Mouse (Mus musculus) embryonic facial prominence, embryonic 10.5 days (tissue): Measurements from ENCODE around the gene Cib1. TPM values are rescaled to one million over a fixed set of nuclear protein-coding genes. Genes with fewer than 3 reads are reported as not detected.

ENCODE experiments used
- DNase-seq: peaks from one replicate; pipeline ENCODE4 v3.0.0-alpha.2; 2017; ENCODE audit warnings: low spot score
- H3K27ac ChIP-seq: fragments of 300-500 bp; sonication (generic); replicated peaks from 2 replicates; pipeline ENCODE4 v1.5.1; 2016; ENCODE audit warnings: mild to moderate bottlenecking
- H3K27me3 ChIP-seq: fragments of 300-500 bp; sonication (generic); replicated peaks from 2 replicates; pipeline ENCODE4 v1.6.1; 2016; ENCODE audit warnings: low read depth, mild to moderate bottlenecking; ENCODE audit not compliant: poor library complexity, severe bottlenecking
- H3K36me3 ChIP-seq: fragments of 300-500 bp; sonication (generic); replicated peaks from 2 replicates; pipeline ENCODE4 v1.6.1; 2016; ENCODE audit warnings: mild to moderate bottlenecking, moderate library complexity
- H3K4me1 ChIP-seq: fragments of 300-500 bp; sonication (generic); 2 replicates; pipeline ENCODE4 v1.6.1; 2016
- H3K4me3 ChIP-seq: fragments of 300-500 bp; sonication (generic); 2 replicates; pipeline ENCODE4 v1.5.1; 2016; ENCODE audit warnings: mild to moderate bottlenecking, moderate library complexity
- H3K9me3 ChIP-seq: fragments of 300-500 bp; sonication (generic); 2 replicates; pipeline ENCODE4 v1.6.1; 2016; ENCODE audit warnings: mild to moderate bottlenecking
- WGBS: fragments of 180-500 bp; shearing (Covaris S2); methylation state at CpG from one replicate; pipeline ENCODE4 v1.1.7; 2016; 5-methylcytosine and 5-hydroxymethylcytosine counted together
- polyA plus RNA-seq: library from polyadenylated mRNA; unstranded; fragments of >200 nt; fragmentation: Nextera tagmentation; extraction: Ambion mirVana; gene quantifications from 2 replicates; pipeline ENCODE4 v1.2.1, GENCODE M21; 2016

Gene Cib1
- polyA plus RNA-seq, 1 experiment from 2014 or later = 70.8 TPM

DNA sequence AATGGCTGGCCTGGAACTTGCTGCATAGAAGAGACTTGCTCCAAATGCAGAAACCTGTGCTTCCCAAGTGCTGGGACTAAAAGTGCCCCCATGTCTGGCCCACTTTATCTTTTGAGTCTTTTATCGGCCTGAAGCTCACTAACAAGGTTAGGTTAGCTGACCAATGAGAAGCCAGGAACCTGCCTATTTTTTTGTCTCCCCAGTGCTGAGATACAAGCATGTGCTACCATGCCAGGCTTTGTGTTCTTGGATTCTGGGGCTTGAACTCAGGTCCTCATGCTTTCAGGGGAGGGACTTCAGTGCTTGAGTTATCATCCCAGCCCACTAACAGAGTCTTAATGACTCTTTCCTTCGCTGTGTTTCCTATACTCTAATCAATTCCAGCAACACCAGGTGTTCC lies 25.1 kb upstream of the Cib1 start:
- no peaks in the 10 kb centered on the region for H3K9me3 ChIP-seq
- WGBS = 73% methylated on average over 2 of the region's 2 CpGs
- H3K36me3 ChIP-seq = no peaks in the 10 kb centered on the region
- DNase-seq = no peak
- H3K4me1 ChIP-seq = peaks cover 17% of the 10 kb centered on the region
- no peak overlapping the region for H3K4me3 ChIP-seq
- peaks cover 35% of the 10 kb centered on the region for H3K27me3 ChIP-seq
- no peak overlapping the region for H3K27ac ChIP-seq

DNA sequence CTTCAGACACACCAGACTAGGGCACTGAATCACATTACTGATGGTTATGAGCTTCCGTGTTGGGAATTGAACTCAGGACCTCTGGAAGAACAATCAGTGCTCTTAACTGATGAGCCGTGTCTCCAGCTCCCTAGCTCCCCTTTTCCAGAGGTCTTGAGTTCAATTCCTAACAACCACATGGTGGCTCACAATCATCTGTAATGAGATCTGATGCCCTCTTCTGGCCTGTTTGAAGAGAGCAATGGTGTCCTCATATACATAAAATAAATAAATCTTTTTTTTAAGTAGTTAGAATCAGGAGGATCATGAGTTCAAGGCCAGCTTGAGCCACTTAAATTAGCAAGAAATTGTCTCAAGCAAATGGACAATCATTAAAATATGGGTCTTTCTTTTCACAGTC lies 23.4 kb upstream of the Cib1 start:
- DNase-seq = no peak
- Histone ChIP-seq H3K9me3 (no peaks in the 10 kb centered on the region), H3K4me3 (no peak overlapping the region), H3K36me3 (no peaks in the 10 kb centered on the region), H3K4me1 (peaks cover 8% of the 10 kb centered on the region), H3K27me3 (peaks cover 35% of the 10 kb centered on the region), H3K27ac (no peak overlapping the region)
- WGBS = 82% methylated on average over 2 of the region's 2 CpGs

DNA sequence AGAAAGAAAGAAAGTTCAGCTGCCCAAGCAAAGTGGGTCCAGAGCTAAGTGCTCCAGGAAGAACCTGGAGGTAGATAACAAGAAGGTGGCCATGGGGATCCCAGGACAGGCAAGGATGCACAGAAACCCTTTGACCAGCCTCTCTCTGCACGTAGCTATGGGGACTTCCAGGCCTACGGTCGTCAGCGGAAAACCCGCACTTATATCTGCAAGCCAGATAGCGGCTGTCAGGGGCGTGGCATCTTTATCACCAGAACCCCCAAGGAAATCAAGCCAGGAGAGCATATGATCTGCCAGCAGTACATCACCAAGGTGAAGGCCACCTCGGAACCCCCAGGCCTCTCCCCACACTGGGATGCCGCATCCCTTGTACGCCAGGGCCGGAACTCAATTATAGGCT lies 20.3 kb upstream of the Cib1 start:
- DNase-seq = no peak
- Histone ChIP-seq H3K36me3 (no peaks in the 10 kb centered on the region), H3K27me3 (peaks cover 18% of the 10 kb centered on the region; the same call in 1 of the 2 replicates), H3K27ac (no peak overlapping the region), H3K4me3 (no peak overlapping the region), H3K9me3 (no peaks in the 10 kb centered on the region), H3K4me1 (peaks cover 9% of the 10 kb centered on the region)
- 86% methylated on average over 11 of the region's 11 CpGs for WGBS

DNA sequence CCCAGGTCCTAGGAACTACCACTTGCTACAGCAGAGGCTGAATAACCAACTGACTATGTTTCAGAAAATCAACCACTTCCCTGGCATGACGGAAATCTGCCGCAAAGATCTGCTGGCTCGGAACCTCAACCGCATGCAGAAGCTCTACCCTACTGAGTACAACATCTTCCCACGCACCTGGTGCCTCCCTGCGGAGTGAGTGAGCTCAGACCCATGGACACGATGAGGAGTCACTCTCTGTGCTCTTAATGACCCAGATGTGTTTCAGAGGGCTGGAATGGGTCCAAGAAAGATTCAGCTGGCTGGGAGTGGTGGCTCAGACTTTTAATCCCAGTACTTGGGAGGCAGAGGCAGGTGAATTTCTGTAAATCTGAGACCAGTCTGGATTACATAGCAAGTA lies 19.8 kb upstream of the Cib1 start:
- no peaks in the 10 kb centered on the region for H3K36me3 ChIP-seq
- H3K27me3 ChIP-seq = peaks cover 13% of the 10 kb centered on the region; the same call in 1 of the 2 replicates
- no peaks in the 10 kb centered on the region for H3K9me3 ChIP-seq
- WGBS = 80% methylated on average over 7 of the region's 7 CpGs
- H3K4me3 ChIP-seq = no peak overlapping the region
- DNase-seq = no peak
- H3K4me1 ChIP-seq = peaks cover 9% of the 10 kb centered on the region
- no peak overlapping the region for H3K27ac ChIP-seq

DNA sequence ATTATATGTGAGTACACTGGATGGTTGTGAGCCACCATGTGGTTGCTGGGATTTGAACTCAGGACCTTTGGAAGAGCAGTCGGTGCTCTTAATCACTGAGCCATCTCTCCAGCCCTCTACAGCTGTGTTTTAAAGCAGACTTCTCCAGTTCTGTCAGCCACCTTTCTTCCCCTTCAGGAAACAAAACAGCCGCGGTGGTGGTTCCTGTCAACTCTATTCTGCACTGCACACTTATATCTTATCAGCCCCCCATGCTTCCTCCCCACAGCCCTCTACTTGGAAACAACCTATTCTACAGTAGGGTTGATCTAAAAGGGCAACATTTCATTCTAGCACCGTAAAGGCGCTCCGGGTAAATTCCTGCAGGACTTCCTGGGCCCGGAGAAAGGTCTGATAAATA lies 14.2 kb upstream of the Cib1 start:
- H3K4me3 ChIP-seq = peak overlapping the region; percentile 67
- WGBS = 66% methylated on average over 7 of the region's 7 CpGs
- peaks cover 18% of the 10 kb centered on the region for H3K4me1 ChIP-seq
- no peaks in the 10 kb centered on the region for H3K36me3 ChIP-seq
- DNase-seq = no peak
- H3K27me3 ChIP-seq = no peaks in the 10 kb centered on the region
- H3K27ac ChIP-seq = no peak overlapping the region
- no peaks in the 10 kb centered on the region for H3K9me3 ChIP-seq

DNA sequence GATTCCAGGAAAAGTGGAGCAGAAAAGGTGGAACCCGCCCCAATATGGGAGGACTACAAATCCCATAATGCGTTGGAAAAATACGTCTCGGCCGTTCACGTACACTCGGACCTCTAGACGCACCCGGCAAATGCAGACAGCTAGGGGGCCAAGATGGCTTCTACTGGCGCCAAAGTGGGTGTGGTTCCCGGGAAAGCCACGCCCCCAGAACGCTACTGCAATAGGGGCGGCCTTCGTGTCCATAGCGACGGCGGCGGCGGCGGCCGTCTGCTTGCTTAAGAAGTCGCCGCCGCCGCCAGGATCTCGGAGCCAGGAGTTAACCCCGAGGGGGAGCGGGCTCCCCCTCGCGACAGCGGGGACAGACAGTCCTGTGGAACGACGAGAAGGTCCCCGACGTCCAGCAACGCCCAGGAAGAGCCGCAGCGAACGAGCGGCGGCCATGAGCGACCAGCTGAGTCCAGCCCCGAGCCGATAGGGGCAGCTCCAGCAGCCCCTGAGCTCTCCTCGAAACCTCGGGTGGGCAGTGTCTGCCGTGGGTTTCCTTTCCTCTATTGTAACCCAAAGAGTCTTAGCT lies 13.6 kb upstream of the Cib1 start, which contains the start of gene Ttll13:
Ttll13 (plus strand) TSS at position 229 of the 574 bp plus-strand sequence.
- Histone ChIP-seq H3K9me3 (no peaks in the 10 kb centered on the region), H3K27me3 (no peaks in the 10 kb centered on the region), H3K4me3 (peak within 1 kb of the TSS; percentile 67), H3K27ac (peak within 1 kb of the TSS; percentile 86), H3K4me1 (peaks cover 18% of the 10 kb centered on the region), H3K36me3 (peaks cover 3% of the 10 kb centered on the region; the same call in 1 of the 2 replicates)
- DNase-seq = peak; percentile 98
- under 1% methylated on average over 48 of the region's 48 CpGs for WGBS

DNA sequence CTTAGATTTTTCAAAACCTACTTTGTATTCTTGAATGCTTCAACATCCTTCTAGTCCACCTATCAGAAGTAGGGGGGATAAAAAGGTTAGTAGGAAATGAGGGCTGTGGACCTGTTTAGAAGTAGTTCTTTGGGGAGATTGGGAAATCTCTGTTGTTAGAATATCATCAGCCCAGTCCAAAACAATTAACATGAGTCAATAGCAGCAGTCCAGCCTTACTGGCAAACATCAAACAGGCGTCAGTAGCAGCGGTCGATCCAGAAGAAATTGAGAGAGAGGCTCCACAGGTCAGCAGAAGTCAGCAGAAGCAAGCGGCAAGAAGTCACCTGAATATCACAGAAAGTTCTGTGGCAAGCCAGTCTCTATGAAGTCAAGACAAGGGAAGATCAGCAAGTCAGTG lies 12.2 kb upstream of the Cib1 start:
- no peak overlapping the region for H3K4me3 ChIP-seq
- H3K27ac ChIP-seq = no peak overlapping the region
- H3K36me3 ChIP-seq = peaks cover 17% of the 10 kb centered on the region
- peaks cover 10% of the 10 kb centered on the region for H3K4me1 ChIP-seq
- H3K27me3 ChIP-seq = no peaks in the 10 kb centered on the region
- no peaks in the 10 kb centered on the region for H3K9me3 ChIP-seq
- WGBS = 90% methylated on average over 4 of the region's 4 CpGs
- DNase-seq = no peak

DNA sequence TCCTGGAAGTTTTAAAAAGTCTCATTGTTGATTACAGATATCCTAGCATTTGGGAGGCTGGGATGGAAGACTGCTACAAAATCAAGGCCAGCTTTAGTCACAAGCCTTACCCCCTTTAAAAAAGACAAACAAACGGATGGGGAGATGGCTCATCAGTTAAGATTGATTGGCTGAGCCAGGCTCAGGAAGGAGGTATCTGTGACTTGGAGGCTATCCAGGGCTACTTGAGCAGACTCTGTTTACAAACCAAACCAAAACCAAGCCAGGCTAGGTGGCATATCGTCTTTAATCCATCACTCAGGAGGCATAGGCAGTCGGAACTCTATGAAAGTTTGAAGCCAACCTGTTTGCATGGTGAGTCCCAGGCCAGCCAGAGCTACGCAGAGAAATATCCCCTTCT lies 9.0 kb upstream of the Cib1 start:
- no peaks in the 10 kb centered on the region for H3K27me3 ChIP-seq
- peaks cover 39% of the 10 kb centered on the region for H3K36me3 ChIP-seq
- no peak overlapping the region for H3K27ac ChIP-seq
- H3K9me3 ChIP-seq = no peaks in the 10 kb centered on the region
- 85% methylated on average over 4 of the region's 4 CpGs for WGBS
- peaks cover 10% of the 10 kb centered on the region for H3K4me1 ChIP-seq
- DNase-seq = no peak
- no peak overlapping the region for H3K4me3 ChIP-seq

DNA sequence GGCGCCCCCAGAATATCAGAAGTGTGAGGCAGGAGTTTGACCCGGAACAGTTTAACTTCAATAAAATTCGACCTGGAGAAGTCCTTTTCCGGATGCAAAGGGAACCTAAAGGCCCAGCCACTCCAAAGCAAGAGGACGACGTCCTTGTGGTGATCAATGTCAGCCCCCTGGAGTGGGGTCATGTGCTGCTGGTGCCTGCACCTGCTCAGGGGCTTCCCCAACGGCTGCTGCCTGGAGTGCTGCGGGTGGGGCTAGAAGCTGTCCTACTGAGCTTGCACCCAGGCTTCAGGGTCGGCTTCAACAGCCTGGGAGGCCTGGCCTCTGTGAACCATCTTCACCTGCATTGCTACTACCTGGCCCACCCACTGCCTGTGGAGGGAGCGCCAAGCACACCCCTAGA lies 5.9 kb upstream of the Cib1 start:
- DNase-seq = no peak
- Histone ChIP-seq H3K4me3 (no peak overlapping the region), H3K9me3 (no peaks in the 10 kb centered on the region), H3K36me3 (peaks cover 39% of the 10 kb centered on the region), H3K27ac (no peak overlapping the region), H3K27me3 (no peaks in the 10 kb centered on the region), H3K4me1 (peaks cover 5% of the 10 kb centered on the region)
- WGBS = 89% methylated on average over 10 of the region's 10 CpGs

DNA sequence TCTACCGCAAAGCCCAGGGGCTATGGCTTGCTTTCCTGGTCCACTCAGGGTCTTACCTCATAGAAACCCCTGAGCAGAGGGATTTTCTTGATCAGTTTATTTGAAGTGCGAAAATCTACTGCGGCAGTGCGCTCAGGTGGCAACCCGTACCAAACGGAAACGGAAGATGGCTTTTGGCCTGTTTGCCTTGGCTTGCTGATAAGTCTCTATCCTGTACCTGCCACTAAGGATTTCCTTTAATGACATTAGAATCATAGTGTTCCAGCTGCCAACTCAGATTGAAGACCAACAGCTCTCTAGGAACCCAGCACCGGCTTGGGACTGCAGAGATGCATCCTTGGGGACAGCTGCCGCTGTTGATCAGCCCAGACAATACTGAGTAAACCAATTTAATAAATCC lies 1.2 kb upstream of the Cib1 start:
- 84% methylated on average over 9 of the region's 9 CpGs for WGBS
- H3K4me3 ChIP-seq = peak overlapping the region; percentile 76
- H3K4me1 ChIP-seq = peaks cover 34% of the 10 kb centered on the region
- DNase-seq = no peak
- H3K27me3 ChIP-seq = peaks cover 15% of the 10 kb centered on the region
- H3K27ac ChIP-seq = no peak overlapping the region
- no peaks in the 10 kb centered on the region for H3K9me3 ChIP-seq
- H3K36me3 ChIP-seq = peaks cover 12% of the 10 kb centered on the region

DNA sequence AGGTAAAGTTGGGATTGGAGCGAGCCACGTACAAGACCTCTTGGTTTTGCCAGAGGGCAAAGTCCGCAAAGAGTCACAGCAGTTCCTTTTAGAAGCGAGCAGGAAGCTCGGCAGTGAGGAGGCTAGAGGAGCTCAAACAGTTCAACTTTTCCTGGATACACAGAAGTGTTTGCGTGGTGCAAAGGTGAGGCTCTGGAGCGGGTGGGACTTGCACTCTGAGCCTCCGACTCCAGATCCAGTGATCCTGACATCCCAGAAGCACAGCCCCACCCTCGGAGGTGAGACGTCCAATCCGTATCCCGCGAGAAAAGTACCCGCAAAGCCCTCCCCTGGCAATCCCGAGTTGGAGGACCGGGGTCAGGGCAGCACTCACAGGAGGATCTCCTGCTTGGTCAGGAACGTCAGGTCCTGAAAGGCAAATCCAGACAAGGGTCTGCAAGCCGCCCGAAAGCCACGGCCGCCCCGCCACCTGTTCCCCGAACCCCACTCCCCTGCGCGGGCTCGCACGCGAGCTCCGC lies 583 bp downstream of the Cib1 start:
- WGBS = under 1% methylated on average over 29 of the region's 29 CpGs
- H3K9me3 ChIP-seq = no peaks in the 10 kb centered on the region
- peak overlapping the region; percentile 76 for H3K4me3 ChIP-seq
- H3K4me1 ChIP-seq = peaks cover 34% of the 10 kb centered on the region
- H3K27ac ChIP-seq = peak overlapping the region; percentile 82
- H3K27me3 ChIP-seq = peaks cover 15% of the 10 kb centered on the region
- DNase-seq = no peak
- H3K36me3 ChIP-seq = peaks cover 16% of the 10 kb centered on the region

DNA sequence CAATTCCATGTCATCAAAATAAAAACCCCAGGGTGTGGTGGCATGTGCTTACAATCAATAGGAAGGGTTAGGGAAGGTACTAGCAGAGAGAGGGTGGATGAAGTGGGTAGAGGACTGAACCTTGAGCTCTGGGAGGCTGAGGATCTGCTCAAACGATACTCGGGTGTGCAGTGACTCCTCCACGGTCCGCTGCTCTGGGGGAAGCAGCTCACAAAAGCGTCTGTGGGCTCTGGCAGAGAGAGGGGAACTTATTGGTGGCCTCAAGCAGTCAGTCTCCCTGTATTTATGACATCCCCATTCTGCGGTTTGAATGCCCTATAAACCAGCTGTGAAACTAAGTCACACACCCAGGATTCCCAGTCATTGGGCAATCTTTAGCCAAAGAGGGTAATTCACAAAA lies 2.4 kb downstream of the Cib1 start:
- WGBS = 76% methylated on average over 6 of the region's 6 CpGs
- Histone ChIP-seq H3K4me3 (no peak overlapping the region), H3K27me3 (peaks cover 15% of the 10 kb centered on the region), H3K36me3 (peaks cover 31% of the 10 kb centered on the region), H3K4me1 (peaks cover 34% of the 10 kb centered on the region), H3K27ac (no peak overlapping the region), H3K9me3 (no peaks in the 10 kb centered on the region)
- DNase-seq = no peak

DNA sequence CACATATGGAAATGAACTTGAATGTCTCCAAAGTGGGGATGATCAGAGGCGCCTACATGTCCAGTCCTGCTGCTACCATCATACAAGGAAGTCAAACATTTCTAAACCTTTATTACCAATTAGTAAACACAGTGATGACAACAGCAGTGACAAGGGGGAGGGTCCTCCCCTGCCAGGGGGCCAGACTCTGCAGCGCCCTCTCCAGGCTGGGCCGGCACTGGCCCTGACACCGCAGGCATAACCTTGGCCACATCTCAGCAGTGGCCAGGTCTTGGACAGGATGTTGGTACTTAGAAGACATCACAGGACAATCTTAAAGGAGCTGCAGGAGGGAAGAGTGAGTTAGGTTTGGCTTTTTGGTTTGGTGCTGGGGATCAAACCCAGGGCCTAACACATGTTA lies 5.5 kb downstream of the Cib1 start:
- Histone ChIP-seq H3K36me3 (peaks cover 59% of the 10 kb centered on the region), H3K27me3 (peaks cover 15% of the 10 kb centered on the region), H3K4me1 (peaks cover 20% of the 10 kb centered on the region), H3K4me3 (no peak overlapping the region), H3K9me3 (no peaks in the 10 kb centered on the region), H3K27ac (no peak overlapping the region)
- no peak for DNase-seq
- 93% methylated on average over 4 of the region's 4 CpGs for WGBS
